Mouse (Mus musculus) stomach, embryonic 16.5 days (tissue): Measurements from ENCODE around the gene Igfbp2. TPM values are rescaled to one million over a fixed set of nuclear protein-coding genes. Genes with fewer than 3 reads are reported as not detected.

Experiments
- ATAC-seq: fragments of 200-750 bp; cut with Nextera tagmentation; 2 replicates; pipeline ENCODE4 v1.8.0; 2017; ENCODE audit warnings: moderate number of reproducible peaks, moderate TSS enrichment; ENCODE audit not compliant: insufficient read depth, low FRiP score
- H3K27ac ChIP-seq: fragments of 300-500 bp; sonication (generic); 2 replicates; pipeline ENCODE4 v1.5.1; 2014; ENCODE audit warnings: low read length
- H3K27me3 ChIP-seq: fragments of 300-500 bp; sonication (generic); 2 replicates; pipeline ENCODE4 v1.6.1; 2014; ENCODE audit warnings: low read length, control low read depth, mixed read lengths; ENCODE audit not compliant: control insufficient read depth, insufficient read depth
- H3K36me3 ChIP-seq: fragments of 300-500 bp; sonication (generic); 2 replicates; pipeline ENCODE4 v1.6.1; 2014; ENCODE audit warnings: low read length; ENCODE audit not compliant: control insufficient read depth, insufficient read depth
- H3K4me1 ChIP-seq: fragments of 300-500 bp; sonication (generic); 2 replicates; pipeline ENCODE4 v1.6.1; 2014; ENCODE audit warnings: low read length, control low read depth, mixed read lengths; ENCODE audit not compliant: control insufficient read depth, insufficient read depth
- H3K4me2 ChIP-seq: fragments of 300-500 bp; sonication (generic); 2 replicates; pipeline ENCODE4 v1.6.1; 2014; ENCODE audit warnings: low read depth, low read length, mixed read lengths
- H3K4me3 ChIP-seq: fragments of 300-500 bp; sonication (generic); replicated peaks from 2 replicates; pipeline ENCODE4 v1.5.1; 2014; ENCODE audit warnings: mild to moderate bottlenecking, low read length
- H3K9ac ChIP-seq: fragments of 300-500 bp; sonication (generic); 2 replicates; pipeline ENCODE4 v1.6.1; 2014; ENCODE audit warnings: low read length
- H3K9me3 ChIP-seq: fragments of 300-500 bp; sonication (generic); replicated peaks from 2 replicates; pipeline ENCODE4 v1.6.1; 2016; ENCODE audit warnings: low read length, control low read depth; ENCODE audit not compliant: control insufficient read depth
- WGBS: fragments of 180-500 bp; shearing (Covaris S2); extraction: QIAGEN DNeasy Blood & Tissue Kit; methylation state at CpG from one replicate; pipeline ENCODE4 v1.1.7; 2014; 5-methylcytosine and 5-hydroxymethylcytosine counted together
- polyA plus RNA-seq: library from polyadenylated mRNA; unstranded; fragments of >200 nt; fragmentation: Nextera tagmentation; extraction: Ambion mirVana; gene quantifications from 2 replicates; pipeline ENCODE4 v1.2.1, GENCODE M21; 2015

Gene Igfbp2
- polyA plus RNA-seq, 1 experiment from 2014 or later = 375 TPM

GRCm38 (mm10) chr1:72856209-72856909 is 32.1 kb downstream of the Igfbp2 start:
- Histone ChIP-seq H3K9ac (no peak overlapping the region), H3K27me3 (no peaks in the 10 kb centered on the region), H3K4me1 (peaks cover 4% of the 10 kb centered on the region; the same call in 1 of the 2 replicates), H3K27ac (no peak overlapping the region), H3K4me3 (no peak overlapping the region), H3K4me2 (no peak overlapping the region), H3K9me3 (no peaks in the 10 kb centered on the region), H3K36me3 (peaks cover 15% of the 10 kb centered on the region; the same call in 1 of the 2 replicates)
- whole genome bisulfite sequencing = 71% methylated on average over 19 of the region's 19 CpGs
- ATAC-seq = peak; percentile 9; the same call in 1 of the 2 replicates

- Histone ChIP-seq H3K9me3 (no peaks in the 10 kb centered on the region), H3K9ac (no peak overlapping the region), H3K36me3 (peaks cover 15% of the 10 kb centered on the region; the same call in 1 of the 2 replicates), H3K27ac (no peak overlapping the region), H3K4me1 (peaks cover 4% of the 10 kb centered on the region; the same call in 1 of the 2 replicates), H3K4me3 (no peak overlapping the region), H3K4me2 (no peak overlapping the region), H3K27me3 (no peaks in the 10 kb centered on the region)
- 82% methylated on average over 7 of the region's 7 CpGs for WGBS
- 0 out of 2 replicates have a peak, but pooled peaks have one; percentile 7 for ATAC-seq
Measured at GRCm38 (mm10) chr1:72857142-72857541, 32.8 kb downstream of the Igfbp2 start.

DNA sequence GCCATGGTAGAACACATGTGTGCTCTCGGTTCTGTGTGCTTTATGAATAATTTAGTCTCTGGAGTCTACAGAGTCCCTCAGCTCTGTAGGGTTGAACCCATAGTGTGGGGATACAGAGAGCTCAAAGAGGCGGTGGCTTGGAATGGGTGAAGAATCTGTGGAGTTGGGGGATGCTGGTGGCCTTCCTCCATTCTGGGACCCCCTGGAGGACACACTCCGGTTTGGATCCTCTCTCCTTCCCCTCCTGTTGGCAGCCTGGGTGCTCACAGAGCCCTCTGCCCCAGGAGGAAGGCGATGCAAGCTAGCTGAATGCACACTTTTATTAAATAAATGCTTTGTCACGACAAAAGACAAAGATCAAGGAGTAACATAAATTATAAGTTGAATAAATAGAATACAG is 33.3 kb downstream of the Igfbp2 start:
- H3K4me3 ChIP-seq = no peak overlapping the region
- H3K9ac ChIP-seq = no peak overlapping the region
- H3K36me3 ChIP-seq = peaks cover 15% of the 10 kb centered on the region; the same call in 1 of the 2 replicates
- H3K27ac ChIP-seq = no peak overlapping the region
- WGBS = 71% methylated on average over 5 of the region's 5 CpGs
- no peaks in the 10 kb centered on the region for H3K27me3 ChIP-seq
- H3K9me3 ChIP-seq = no peaks in the 10 kb centered on the region
- H3K4me1 ChIP-seq = peaks cover 4% of the 10 kb centered on the region; the same call in 1 of the 2 replicates
- no peak for ATAC-seq
- no peak overlapping the region for H3K4me2 ChIP-seq

DNA sequence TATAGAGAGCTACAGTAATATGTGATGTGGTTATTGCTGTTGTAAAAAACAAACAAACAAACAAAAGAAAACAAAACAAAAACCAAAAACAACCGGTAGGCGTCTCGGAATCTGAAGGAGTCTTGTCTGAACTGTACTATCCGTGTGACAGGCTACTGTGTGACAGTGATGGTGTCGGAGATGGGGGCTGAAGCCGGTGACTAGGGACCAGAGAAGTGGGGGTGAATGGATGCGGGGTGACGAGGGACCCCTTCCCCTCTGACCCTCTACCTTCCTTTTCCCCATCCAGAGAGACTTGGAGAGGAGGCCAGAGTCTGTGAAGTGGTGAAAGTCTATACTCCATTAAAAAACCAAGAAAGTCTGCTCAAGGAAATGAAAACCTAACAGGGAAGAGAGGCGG is 34.0 kb downstream of the Igfbp2 start:
- H3K36me3 ChIP-seq = peaks cover 15% of the 10 kb centered on the region; the same call in 1 of the 2 replicates
- no peak overlapping the region for H3K4me2 ChIP-seq
- no peak for ATAC-seq
- peaks cover 4% of the 10 kb centered on the region; the same call in 1 of the 2 replicates for H3K4me1 ChIP-seq
- no peaks in the 10 kb centered on the region for H3K9me3 ChIP-seq
- H3K4me3 ChIP-seq = no peak overlapping the region
- no peak overlapping the region for H3K27ac ChIP-seq
- H3K9ac ChIP-seq = no peak overlapping the region
- H3K27me3 ChIP-seq = no peaks in the 10 kb centered on the region
- 88% methylated on average over 9 of the region's 9 CpGs for WGBS

- no peak overlapping the region for H3K4me2 ChIP-seq
- H3K27ac ChIP-seq = no peak overlapping the region
- no peak overlapping the region for H3K9ac ChIP-seq
- no peak overlapping the region for H3K4me3 ChIP-seq
- ATAC-seq = no peak
- H3K9me3 ChIP-seq = no peaks in the 10 kb centered on the region
- peaks cover 4% of the 10 kb centered on the region; the same call in 1 of the 2 replicates for H3K4me1 ChIP-seq
- H3K27me3 ChIP-seq = no peaks in the 10 kb centered on the region
- WGBS = 57% methylated on average over 5 of the region's 5 CpGs
- peaks cover 15% of the 10 kb centered on the region; the same call in 1 of the 2 replicates for H3K36me3 ChIP-seq
Measured at GRCm38 (mm10) chr1:72858874-72859273, 34.6 kb downstream of the Igfbp2 start.

- H3K9me3 ChIP-seq = no peaks in the 10 kb centered on the region
- no peaks in the 10 kb centered on the region for H3K4me1 ChIP-seq
- no peaks in the 10 kb centered on the region for H3K27me3 ChIP-seq
- 92% methylated on average over 9 of the region's 9 CpGs for WGBS
- H3K27ac ChIP-seq = no peak overlapping the region
- peaks cover 15% of the 10 kb centered on the region; the same call in 1 of the 2 replicates for H3K36me3 ChIP-seq
- no peak for ATAC-seq
- no peak overlapping the region for H3K4me2 ChIP-seq
- H3K9ac ChIP-seq = no peak overlapping the region
- H3K4me3 ChIP-seq = no peak overlapping the region
Measured at GRCm38 (mm10) chr1:72859963-72860362, 35.7 kb downstream of the Igfbp2 start.

DNA sequence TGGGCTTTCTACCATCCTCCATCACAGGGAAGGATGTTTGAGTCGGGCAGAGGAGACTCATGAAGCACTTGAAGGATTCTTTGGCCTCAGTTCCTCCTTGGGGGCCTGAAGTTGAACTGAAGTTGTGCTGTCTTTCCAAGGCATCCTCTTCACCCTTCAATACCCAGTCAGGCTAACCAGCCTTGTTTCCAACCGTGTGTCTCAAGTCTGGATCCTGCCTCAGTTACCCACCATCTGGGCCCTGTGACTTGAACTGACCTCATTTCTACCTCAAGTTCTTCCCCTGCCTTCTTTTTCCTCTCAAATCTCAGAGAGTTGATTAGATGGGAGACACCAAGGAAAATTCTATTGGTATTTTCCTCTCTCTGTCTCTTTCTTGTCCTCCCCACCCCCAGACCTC is 36.2 kb downstream of the Igfbp2 start:
- H3K36me3 ChIP-seq = peaks cover 15% of the 10 kb centered on the region; the same call in 1 of the 2 replicates
- no peak for ATAC-seq
- H3K4me2 ChIP-seq = no peak overlapping the region
- H3K9ac ChIP-seq = no peak overlapping the region
- no peak overlapping the region for H3K27ac ChIP-seq
- no peaks in the 10 kb centered on the region for H3K9me3 ChIP-seq
- no peaks in the 10 kb centered on the region for H3K4me1 ChIP-seq
- WGBS = 76% methylated on average over 2 of the region's 2 CpGs
- no peaks in the 10 kb centered on the region for H3K27me3 ChIP-seq
- H3K4me3 ChIP-seq = no peak overlapping the region

DNA sequence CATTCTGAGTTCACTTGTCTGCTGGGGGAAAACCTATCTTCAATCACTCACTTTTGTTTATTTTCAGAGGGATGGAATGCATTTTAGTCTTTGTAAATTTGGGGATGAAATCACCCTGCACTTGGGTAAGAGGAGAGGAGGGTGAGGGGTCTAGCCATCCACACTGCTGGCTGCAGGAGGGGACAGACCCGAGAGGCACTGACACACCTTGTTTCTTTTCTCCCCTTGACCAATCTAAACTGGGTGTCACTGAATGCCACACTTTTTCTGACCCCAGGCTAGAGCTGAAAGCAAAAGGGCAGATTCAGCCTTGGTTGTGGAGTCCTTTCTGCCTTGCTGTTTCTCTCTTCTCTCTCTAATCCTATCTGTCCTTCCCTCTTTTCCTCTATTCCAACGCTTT is 37.4 kb downstream of the Igfbp2 start:
- WGBS = 39% methylated on average over 2 of the region's 2 CpGs

GRCm38 (mm10) chr1:72862248-72862647 is 37.9 kb downstream of the Igfbp2 start:
- H3K27ac ChIP-seq = no peak overlapping the region
- no peak for ATAC-seq
- H3K9ac ChIP-seq = no peak overlapping the region
- peaks cover 15% of the 10 kb centered on the region; the same call in 1 of the 2 replicates for H3K36me3 ChIP-seq
- H3K27me3 ChIP-seq = no peaks in the 10 kb centered on the region
- peaks cover 6% of the 10 kb centered on the region; the same call in 1 of the 2 replicates for H3K4me1 ChIP-seq
- no peak overlapping the region for H3K4me2 ChIP-seq
- H3K9me3 ChIP-seq = no peaks in the 10 kb centered on the region
- H3K4me3 ChIP-seq = no peak overlapping the region
- 81% methylated on average over 21 of the region's 21 CpGs for WGBS

More for the DNA sequence above, 37.4 kb downstream of the Igfbp2 start:
- Histone ChIP-seq H3K36me3 (peaks cover 15% of the 10 kb centered on the region; the same call in 1 of the 2 replicates), H3K4me3 (no peak overlapping the region), H3K4me1 (peaks cover 6% of the 10 kb centered on the region; the same call in 1 of the 2 replicates), H3K27ac (no peak overlapping the region), H3K27me3 (no peaks in the 10 kb centered on the region), H3K4me2 (no peak overlapping the region), H3K9me3 (no peaks in the 10 kb centered on the region), H3K9ac (no peak overlapping the region)
- no peak for ATAC-seq
